Mouse (Mus musculus): ENCODE measurements around the gene Trim27.

Gene Trim27

DNA sequence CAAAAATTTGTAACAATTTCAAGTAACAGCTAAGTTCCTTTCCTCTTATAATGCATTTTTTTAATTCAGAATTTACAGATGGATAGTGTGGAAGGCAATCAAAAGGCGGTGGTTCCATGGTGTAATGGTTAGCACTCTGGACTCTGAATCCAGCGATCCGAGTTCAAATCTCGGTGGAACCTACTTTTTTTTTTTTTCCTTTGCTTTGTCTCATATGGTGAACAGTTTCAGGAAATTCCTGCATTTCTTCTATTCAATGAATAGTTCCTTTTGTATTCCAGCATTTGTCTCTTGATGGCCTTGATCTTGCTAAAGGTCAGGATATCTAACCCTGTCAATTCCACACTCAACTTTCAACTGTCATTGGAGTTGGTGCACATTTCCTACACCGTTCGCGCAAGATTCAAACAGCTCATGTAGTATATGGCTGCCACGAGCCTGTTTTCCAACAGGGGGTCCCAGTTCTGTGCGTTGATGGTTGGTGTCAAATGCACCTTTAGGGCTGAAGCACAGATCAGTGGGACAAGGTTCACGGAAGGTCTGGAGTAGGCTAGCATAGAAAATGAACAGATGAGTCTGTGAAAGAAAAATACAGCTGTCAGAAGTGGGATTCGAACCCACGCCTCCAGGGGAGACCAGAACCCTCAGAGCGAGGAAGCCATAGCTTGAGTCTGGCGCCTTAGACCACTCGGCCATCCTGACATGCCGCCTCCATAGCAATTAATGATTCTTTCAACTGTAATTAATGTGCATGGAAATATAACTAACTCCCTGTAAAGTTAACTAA lies 6.8 kb upstream of the Trim27 start:
- peak; percentile 31 for ATAC-seq (ENCODE audit: low TSS enrichment)

DNA sequence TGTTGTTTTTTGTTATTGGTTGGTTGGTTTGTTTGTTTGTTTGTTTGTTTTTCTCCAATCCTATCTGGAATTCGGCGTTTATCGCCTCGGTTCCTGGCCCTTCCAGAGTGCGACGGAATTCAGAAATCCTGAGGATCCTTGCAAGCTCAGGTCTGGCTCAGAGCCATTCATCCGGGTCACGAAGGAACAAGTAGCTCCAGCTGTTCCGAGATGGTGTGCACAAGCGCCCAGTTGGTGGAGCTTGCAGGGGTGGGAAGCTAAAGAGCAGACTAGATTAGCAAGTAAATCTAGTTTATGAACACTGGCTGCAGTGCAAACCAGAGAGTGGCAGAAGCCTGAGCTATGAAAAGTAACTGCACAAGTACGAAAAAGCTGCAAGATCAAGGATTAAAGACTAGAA lies 6.2 kb upstream of the Trim27 start:
- peak; percentile 42 for ATAC-seq (ENCODE audit: low TSS enrichment)

DNA sequence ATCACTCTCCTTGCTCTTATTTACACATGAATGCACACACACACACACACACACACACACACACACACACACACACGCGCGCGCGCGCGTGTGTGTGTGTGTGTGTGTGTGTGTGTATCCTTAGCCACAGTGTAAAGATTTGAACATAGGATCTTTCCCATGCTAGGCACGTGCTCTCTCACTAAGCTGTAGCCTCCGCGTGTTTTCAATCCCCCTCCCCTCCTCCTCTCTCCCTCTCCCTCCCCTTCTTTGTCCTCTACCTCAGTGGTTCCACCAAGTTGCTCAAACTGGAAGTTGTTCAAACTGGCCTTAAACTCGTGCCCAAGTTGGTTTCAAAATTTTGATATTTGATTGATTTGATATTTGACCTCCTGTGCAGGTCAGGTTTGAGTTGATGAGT lies 2.5 kb upstream of the Trim27 start:
- no peak for ATAC-seq (ENCODE audit: low TSS enrichment)

DNA sequence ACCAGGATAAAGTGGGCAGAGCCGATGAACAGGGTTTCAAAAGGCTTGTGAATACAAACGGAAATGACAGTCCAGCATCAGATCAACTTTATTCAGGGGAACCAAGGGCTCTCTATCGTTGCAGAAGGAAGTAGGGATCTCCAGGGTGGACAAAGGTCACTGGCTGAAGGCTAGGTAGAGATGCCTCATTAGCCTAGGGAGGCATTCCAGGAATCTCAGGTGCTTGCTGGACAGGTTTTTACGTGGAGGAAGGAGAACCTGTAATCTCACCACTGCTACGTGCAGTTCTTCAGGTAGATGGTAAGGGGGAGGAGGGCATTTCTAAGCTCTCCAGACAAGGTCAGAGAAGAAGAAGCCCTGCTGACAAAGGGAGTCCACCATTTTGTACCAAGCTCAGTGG lies 1.6 kb upstream of the Trim27 start:
- no peak for ATAC-seq (ENCODE audit: low TSS enrichment)

DNA sequence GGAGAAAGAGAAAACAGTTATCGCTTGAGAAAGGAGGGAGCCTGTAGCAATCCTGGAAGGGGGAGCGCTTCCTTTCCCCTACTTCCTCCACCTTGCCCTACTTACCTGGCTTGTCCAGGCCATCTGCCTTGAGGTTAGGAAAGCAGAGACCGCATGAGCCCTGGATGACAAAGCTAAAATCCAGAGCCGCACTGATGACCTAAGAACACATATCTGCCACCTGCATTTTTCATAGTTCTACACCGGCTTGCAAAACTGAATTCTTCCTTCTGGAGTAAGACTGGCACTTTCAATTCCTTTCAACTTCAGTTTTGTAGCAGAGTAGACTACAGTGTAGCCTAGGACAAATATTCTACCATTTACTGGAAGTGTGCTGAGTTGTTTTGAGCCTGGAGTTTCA lies 881 bp upstream of the Trim27 start:
- no peak for ATAC-seq (ENCODE audit: low TSS enrichment)

DNA sequence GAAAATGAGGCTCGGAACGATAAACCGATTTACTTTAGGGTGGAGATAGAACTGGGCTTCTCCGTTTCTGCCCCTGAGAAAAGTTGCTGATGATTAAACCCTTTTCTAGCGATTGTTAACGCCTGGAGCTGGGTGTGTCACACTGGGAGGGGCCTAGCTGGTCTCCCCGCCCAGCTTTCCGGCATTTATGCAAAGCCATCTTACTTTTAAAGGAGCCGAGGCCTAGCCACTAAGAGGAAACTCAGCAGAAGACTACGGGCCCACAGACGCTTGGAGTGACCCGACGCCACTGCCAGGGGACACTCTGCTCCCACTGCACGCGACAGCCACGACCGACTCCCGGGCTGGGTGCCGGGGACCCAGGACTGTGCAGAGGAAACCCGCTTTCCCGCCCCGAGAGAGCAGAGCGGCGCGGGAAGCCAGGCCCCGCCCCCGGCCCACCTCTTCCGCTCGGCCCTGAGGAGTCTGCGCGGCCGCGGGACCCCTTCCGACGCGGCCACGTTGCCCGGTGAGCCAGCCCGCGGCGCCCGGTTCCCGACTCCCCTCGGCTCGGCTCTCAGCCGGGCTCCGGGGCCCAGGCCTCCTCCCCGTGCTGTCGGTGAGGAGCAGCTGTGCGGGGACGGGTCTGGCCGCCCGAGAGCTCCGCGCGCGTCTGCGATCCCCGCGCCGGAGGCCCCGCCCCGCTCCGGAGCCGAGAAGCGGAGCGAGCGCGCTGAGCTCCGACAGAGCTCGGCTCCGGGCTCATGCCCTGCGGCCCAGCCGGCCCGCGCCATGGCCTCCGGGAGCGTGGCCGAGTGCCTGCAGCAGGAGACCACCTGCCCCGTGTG lies 692 bp downstream of the Trim27 start:
- peak; percentile 95 for ATAC-seq (ENCODE audit: low TSS enrichment)

DNA sequence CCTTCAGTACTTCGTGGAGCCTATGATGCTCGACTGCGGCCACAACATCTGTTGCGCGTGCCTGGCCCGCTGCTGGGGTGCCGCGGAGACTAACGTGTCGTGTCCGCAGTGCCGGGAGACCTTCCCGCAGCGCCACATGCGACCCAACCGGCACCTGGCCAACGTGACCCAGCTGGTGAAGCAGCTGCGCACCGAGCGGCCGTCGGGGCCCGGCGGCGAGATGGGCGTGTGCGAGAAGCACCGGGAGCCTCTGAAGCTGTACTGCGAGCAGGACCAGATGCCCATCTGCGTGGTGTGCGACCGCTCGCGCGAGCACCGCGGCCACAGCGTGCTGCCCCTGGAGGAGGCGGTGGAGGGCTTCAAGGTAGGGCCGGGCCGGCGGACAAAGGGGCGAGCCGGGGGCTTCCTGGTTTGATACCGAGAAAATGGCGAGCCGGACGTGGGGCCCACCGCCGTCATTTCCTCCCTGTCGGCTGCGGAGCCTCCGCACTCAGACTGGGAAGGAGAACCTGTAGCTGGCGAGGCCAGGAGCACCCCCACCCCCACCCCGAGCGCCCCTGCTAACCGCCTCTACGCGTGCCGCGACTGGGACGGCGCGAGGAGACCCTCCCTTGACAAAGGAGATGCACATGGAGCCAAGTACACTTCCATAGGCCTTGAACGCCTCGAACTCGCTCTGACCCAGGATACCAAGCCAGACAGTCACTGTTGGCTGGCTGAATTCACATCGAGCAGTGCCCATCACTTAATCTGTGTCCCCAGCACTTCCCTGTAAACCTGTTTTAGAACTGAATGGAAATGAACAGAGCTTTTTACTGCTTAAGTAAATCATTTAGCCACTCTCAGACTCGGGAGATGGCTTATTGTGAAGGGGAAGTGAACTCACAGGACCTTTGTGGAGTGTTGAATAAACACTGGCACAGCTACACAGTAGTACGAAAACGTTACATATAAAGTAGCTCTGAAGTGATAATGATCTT lies 1.6 kb downstream of the Trim27 start:
- peak; percentile 31 for ATAC-seq (ENCODE audit: low TSS enrichment)

DNA sequence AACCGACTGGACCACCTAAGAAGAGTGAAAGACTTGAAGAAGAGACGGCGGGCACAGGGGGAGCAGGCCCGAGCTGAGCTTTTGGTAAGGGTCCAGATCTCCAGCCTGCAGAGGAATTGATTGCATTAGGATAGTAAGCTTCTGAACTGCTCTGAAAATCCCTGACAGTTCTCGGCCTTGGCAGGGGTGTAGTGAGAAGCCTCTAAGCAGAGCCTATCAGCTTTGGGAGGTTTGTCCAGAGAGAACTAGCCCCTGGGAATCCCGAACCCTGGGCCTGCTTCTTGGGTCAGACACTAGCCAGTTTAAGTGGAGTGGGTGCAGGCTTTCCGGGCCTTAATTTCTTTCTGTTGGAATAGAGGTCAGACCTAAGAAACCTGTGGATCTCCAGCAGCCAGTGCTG lies 2.8 kb downstream of the Trim27 start:
- no peak for ATAC-seq (ENCODE audit: low TSS enrichment)

DNA sequence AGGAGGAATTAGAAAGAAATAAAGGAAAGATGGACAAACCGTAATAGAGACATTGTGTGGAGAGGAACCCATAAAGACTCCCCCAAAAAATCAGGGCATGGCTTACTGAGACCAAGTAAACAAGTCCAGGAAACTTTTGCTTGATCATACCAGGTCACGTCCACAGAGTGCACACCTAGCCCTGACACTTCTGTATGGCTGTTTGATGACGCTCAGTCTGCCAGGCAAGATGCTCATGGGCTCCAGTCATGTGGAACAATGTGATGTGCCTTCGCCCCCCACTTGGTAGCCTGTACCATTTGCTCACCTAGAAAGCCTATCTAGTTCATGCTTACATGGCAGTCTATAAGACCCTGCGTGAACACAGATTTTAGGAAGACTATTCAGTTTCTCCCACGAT lies 3.8 kb downstream of the Trim27 start:
- ATAC-seq (ENCODE audit: low TSS enrichment), result no peak

DNA sequence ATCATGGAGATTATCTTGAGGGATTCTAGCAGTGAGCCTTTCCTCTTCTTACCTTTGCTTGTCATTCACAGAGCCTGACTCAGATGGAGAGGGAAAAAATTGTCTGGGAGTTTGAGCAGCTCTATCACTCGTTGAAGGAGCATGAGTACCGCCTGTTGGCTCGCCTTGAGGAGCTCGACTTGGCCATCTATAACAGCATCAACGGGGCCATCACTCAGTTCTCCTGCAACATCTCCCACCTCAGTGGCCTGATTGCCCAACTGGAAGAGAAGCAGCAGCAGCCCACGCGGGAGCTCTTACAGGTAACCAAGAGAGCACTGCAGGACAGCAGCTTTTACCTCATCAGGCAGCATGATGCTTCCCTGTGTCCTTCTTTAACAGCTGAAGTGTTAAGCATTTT lies 4.4 kb downstream of the Trim27 start:
- ATAC-seq (ENCODE audit: low TSS enrichment), result no peak

DNA sequence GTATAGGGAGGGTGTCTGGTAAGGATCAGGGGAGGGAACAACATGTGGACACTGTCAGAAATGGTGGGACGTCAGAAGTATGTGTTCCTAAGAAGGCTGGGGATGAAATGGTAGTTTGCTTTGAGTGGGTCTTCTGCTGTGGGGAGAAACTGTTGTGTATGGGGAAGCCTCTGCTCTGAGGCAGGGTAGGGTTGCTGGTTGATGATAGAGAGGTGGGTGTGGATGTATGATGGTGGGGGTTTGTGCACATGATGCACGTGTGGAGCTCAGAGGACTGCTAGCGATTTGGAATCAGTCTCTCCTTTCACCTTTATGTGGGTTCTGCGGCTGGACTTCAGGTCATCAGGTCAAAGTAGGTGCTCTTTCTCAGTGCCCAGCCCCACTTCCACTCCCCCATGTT lies 6.3 kb downstream of the Trim27 start:
- no peak for ATAC-seq (ENCODE audit: low TSS enrichment)

DNA sequence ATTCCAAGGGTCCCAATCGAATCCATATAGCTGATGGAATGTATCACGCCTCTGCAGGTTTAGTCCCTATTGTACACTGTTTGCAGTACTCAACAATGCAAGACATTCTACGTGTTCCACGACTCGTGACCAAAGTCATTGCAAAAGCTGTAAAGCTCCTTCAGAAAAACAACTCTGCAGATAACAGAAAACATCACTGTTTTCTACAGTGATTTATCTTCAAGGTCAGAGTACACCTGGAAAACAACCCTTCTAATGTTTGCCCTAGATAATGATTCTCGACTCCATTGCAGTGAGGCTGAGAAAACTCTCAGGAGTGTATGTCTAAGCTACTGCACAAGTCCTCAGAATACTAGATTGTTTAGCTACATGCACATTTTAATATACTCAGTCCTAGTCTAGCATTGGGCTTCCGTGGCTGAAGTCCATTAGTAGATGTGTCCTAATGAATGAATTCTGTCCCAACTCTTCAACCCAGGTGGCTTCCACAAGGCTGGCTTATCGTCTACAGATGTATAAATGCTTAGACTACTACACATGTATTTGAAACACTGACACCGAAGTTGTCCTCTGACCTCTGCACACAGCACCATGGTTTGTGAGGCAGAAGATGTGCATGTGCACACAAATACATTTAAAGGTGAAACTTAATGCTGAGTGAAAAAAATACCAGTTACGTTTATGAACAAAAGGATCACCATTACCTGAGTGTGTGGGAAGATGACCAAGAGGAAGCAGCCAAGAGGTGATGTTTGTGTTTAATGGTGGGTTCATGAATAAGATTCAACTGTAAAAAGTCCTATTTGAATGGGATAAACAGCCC lies 16.4 kb downstream of the Trim27 start:
- no peak for ATAC-seq (ENCODE audit: low TSS enrichment)

DNA sequence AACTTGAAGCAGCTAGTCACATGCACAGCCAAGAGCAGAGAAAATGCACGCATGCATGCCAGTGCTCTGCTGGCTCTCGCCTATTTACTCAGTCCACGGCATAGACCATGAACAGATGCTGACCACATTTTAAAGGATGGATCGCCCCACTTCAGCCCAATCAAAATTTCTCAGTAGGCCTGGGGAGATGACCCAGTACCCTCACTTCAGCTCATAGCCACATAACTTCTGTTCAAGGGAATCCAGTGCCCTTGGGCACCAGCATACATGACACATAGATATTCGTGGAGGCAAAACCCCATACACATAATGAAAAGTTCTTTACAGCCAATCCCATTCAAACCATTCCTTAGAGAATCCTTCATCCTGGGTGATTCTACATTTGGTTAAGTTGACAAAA lies 18.5 kb downstream of the Trim27 start:
- ATAC-seq (ENCODE audit: low TSS enrichment), result no peak

DNA sequence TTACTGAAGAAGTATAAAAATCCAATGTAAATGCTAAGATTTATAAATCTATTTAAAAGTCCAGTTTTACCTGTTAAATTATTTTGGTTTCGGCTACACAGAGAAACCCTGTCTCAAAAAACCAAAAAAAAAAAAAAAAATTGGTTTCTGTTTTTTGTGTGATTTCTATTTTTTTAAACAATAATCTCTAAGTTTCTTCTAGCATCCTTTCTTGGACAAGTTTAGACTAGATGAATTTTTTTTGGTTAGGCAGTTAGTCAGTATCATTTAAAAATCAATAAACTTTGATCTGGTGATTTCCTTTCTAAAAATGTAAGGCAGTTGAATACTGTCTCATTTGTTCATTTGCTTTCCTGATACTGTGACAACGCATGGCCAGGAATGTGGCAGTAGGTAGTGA lies 19.1 kb downstream of the Trim27 start:
- no peak for ATAC-seq (ENCODE audit: low TSS enrichment)

DNA sequence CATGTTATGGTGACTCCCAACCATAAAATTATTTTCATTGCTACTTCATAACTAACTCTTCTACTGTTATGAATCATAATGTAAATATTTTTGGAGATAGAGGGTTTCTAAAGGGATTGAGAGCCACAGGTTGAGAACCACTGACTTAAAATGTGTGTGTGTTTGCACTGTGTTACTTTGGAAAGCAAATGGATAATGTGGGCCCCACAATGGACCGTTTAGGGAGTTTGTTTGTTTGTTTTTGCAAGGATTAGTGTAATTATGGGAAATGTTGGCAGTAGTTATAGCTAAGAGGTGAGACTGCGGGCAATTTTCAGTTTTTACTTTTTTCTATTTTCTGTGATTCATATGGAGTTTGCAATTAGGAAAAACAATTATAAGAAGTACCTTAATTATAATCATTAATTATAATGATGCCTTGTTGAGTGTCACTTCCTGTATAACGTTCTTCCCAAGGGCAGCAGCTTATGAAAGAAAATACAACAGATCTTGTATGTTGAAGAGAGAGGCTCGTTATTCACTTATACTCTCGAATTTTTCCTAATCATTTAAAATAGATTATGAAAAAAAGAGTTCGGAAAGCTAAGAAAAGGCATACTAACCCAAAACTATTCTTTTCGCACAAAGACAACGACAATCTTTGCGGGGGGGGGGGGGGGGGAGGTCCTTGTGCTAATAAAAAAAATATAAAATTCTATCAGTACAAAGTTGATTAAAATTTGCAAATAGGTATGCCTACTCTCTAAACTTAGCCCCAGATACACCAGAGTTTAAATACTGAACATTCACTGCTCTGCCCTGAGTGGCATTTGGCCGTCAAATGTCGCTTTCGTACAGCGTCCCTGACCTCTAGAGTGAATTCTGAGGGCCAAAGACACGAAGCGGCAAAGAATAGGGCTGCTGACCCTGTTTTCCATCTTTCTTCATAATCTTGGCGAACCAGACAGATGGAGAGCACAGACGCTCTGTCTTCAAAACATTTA lies 20.1 kb downstream of the Trim27 start:
- no peak; the same call in 1 of the 2 replicates for ATAC-seq (ENCODE audit: low TSS enrichment)

DNA sequence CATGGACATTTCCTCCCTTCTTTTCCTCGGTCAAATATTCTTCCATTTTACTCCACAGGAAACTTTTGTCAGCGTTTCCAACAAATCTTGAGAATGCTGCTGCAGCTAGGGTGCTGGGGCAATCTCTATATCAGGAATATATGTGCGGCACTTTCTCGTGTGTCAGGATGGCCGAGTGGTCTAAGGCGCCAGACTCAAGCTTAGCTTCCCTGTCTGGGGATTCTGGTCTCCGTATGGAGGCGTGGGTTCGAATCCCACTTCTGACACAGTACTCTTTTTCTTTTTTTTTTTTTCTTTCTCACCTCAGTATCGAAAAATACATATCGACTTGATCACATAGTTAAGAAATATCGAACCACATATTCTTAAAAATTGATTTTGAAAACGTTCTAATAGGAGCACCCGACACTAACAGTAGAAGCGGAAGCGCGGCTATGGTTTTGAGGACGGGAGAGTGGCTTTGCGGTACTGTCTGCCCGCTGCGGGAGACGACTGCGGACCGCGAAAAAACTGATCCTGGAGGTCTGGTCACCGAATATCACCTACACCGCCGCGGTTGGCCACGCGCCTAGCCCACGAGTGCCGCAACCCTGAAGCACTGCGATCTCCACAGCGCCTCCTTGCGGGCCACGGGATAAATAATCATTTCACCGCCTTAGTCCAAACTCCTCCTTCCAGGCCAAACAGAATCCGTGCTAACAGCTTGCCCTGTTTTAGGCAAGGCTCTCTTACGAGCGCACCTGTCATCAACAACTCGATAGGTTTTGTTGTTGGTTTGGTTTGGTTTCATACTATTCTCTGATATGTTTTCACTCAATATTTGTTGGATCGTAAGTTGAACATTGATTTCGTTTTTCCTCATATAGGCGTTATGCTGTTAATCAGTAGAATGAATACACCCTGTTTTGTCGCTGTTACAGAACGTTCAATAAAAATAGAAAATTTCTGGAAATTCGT lies 21.1 kb downstream of the Trim27 start:
- peak; percentile 91 for ATAC-seq (ENCODE audit: low TSS enrichment)

DNA sequence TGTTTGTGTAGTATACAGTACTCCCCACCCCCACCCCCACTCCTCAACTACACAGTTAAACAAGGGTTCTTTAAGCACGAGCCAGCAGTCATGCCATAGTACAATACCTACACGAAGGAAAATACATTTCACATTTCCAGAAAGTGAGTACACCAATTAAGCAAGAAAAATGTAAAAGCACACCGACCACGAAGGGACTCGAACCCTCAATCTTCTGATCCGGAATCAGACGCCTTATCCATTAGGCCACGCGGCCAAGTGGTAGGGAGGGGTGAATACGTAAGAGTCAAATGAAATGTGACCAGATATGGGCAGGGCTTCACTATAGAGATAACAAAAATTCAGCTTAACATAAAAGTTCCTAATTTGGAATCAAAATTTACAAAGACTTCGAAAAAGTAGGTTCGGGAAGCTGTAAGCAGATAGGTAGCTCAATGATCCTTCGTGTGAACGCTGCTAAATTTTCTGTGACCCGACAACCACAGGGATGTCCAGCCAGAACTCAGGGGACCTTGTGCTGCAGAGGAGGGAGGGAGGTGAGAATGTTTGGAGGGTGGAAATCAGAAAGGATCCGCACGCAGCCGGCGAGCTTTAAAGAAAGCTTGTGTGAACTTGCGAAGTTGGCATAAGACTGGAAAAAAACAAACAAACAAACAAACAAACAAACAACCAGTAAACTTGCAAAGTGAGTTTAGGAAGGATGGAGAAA lies 36.2 kb downstream of the Trim27 start:
- peak; percentile 98 for ATAC-seq (ENCODE audit: low TSS enrichment)

DNA sequence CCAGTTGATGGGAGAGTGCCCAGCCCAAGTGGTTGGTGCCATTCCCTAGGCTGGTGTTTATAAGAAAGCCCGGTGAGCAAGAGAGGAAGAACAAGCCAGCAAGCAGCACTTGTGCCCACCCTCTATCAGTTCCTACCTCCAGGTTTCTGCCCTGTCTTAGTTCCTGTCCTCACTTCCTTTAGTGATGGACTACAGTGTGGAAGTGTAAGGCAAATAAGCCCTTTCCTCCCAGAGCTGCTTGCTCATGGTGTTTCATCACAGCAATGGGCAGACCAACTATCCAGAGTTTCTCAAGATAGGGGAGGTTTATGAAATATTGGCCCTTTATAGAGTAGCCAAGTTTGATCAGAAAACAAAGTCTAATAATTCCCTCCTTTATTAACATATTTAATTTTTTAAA lies 37.5 kb downstream of the Trim27 start:
- no peak for ATAC-seq (ENCODE audit: low TSS enrichment)

Data from frontal cortex, adult (tissue).